Mouse (Mus musculus): Measurements from ENCODE around the gene Ccdc17.

- TF ChIP-seq POLR2A (IDR thresholded peaks at IDR 0.05; ENCODE audit: insufficient read depth, low read depth, low read length), result no peak
- no peak for TF ChIP-seq CTCF (IDR thresholded peaks at IDR 0.05)
Observed at GRCm38 (mm10) chr4:116645624-116646023, 49.2 kb downstream of the Ccdc17 start.

All from heart, adult 2 months (tissue).